Mouse (Mus musculus): ENCODE measurements around the gene Cyp4a32.
"Not testable (repeated sequence)": the region's sequence is repeated elsewhere in the genome, so short reads cannot be mapped to it uniquely, and the experiment has no call there.

Cyp4a32 gene

GRCm38 (mm10) chr4:115656535-115656922 lies 55.8 kb downstream of the Cyp4a32 start:
- not testable (repeated sequence) for DNase-seq (ENCODE audit: low read depth, low spot score)

GRCm38 (mm10) chr4:115657104-115657866 lies 56.5 kb downstream of the Cyp4a32 start:
- no peak for DNase-seq (ENCODE audit: low read depth, low spot score)

- no peak for DNase-seq (ENCODE audit: low read depth, low spot score)
These were observed 57.1 kb downstream of the Cyp4a32 start for GRCm38 (mm10) chr4:115657867-115658249.

- no peak for DNase-seq (ENCODE audit: low read depth, low spot score)
These were observed 58.4 kb downstream of the Cyp4a32 start for GRCm38 (mm10) chr4:115659190-115659589.
